24 mouse cellular contexts compared by ENCODE assay signal in the genomic region with DNA sequence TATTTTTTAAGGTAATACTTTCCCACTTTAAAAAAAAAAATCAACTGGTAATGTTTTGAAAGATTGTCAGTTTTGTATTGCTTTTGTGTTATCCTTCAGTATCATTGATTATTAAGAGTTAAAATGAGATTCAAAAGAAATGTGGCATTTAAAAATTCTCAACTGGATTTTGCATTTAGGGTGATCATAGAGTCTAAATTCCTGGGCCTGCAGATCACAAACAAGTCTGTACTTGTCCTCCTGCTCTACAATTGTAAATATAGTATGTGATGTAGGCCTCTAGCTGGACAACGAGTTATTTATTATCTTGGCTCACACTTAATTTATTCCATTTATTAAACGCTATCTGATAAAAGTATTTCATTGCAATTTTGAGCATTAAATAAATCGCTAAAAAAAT. TPM values are rescaled to one million over a fixed set of nuclear protein-coding genes. Genes with fewer than 3 reads are reported as not detected.
DNase-seq lines count a peak whose midpoint lies in the region; ATAC-seq and TF ChIP-seq lines count a peak whose summit lies in the region.
"Had no signal": no experiment of that assay in that cellular context is flagged by ENCODE, and none has a peak within 500 bp of the region (broad histone marks: within the 10 kb centered on the region; RNA-seq: fewer than 3 reads in every experiment).

No protein-coding gene starts in this region.

- peaks cover 15% of the 10 kb centered on the region for H3K4me1 ChIP-seq in hindbrain, embryonic 13.5 days (replicated peaks)
- peaks cover 31% of the 10 kb centered on the region for H3K4me1 ChIP-seq in hindbrain, embryonic 10.5 days (replicated peaks)
- no peaks in the 10 kb centered on the region for H3K4me1 ChIP-seq in cerebellum, adult 2 months (ENCODE audit: control insufficient read depth, insufficient read depth, low read length)

- 79% methylated on average over 3 of the region's 3 CpGs for WGBS in hindbrain, embryonic 13.5 days
- 91% methylated on average over 3 of the region's 3 CpGs for WGBS in hindbrain, embryonic 10.5 days
- 66% methylated on average over 3 of the region's 3 CpGs for WGBS in macrophage (ENCODE audit: missing documents)
- WGBS in cerebellum, adult 2 months = 45% methylated on average over 3 of the region's 3 CpGs

- H3K4me3 ChIP-seq in hindbrain, embryonic 13.5 days = no peak overlapping the region
- H3K4me3 ChIP-seq in hindbrain, embryonic 10.5 days = no peak overlapping the region
- H3K4me3 ChIP-seq in macrophage (ENCODE audit: inconsistent target) = peak overlapping the region; percentile 58; the same call in 1 of the 2 replicates
- H3K4me3 ChIP-seq in cerebellum, adult 2 months (replicated peaks; ENCODE audit: insufficient read depth, low read depth, low read length) = no peak overlapping the region
- H3K4me3 ChIP-seq: heart, adult 2 months had no signal

- no peak for DNase-seq in hindbrain, embryonic 10.5 days (ENCODE audit: low spot score)
- DNase-seq in 3T3-L1 (ENCODE audit: low read depth, low spot score) (peak; percentile 20), A20 (ENCODE audit: low read depth, low spot score) (peak; percentile 40)
- DNase-seq in cerebellum, adult 2 months = no peak
- no peak for DNase-seq in urinary bladder, postnatal 4 days (ENCODE audit: low spot score in 2 of 2)
- DNase-seq: adrenal gland, postnatal 36 days; cerebellum, adult 11-12 months; cerebellum, postnatal 36 days; gastrocnemius, postnatal 10 days; heart, adult 2 months; heart, postnatal 4 days; kidney, postnatal 4 days; layer of hippocampus, adult 9-11 months; left cerebral cortex, postnatal 4 days; liver; thymus, postnatal 25 days had no signal

- no peak for TF ChIP-seq CTCF in cerebellum, adult 2 months (IDR thresholded peaks at IDR 0.05; ENCODE audit: borderline replicate concordance, insufficient read depth, low read depth, low read length)

- H3K27me3 ChIP-seq in hindbrain, embryonic 13.5 days = no peaks in the 10 kb centered on the region
- no peaks in the 10 kb centered on the region for H3K27me3 ChIP-seq in hindbrain, embryonic 10.5 days (ENCODE audit: insufficient read depth, poor library complexity, severe bottlenecking)
- H3K27me3 ChIP-seq in cerebellum, adult 2 months (ENCODE audit: control insufficient read depth, insufficient read depth, low read length) = no peaks in the 10 kb centered on the region

- no peak overlapping the region for H3K27ac ChIP-seq in hindbrain, embryonic 13.5 days
- H3K27ac ChIP-seq in hindbrain, embryonic 10.5 days = no peak overlapping the region
- no peak overlapping the region for H3K27ac ChIP-seq in macrophage
- H3K27ac ChIP-seq in cerebellum, adult 2 months (ENCODE audit: insufficient read depth, low read length) = no peak overlapping the region
- H3K27ac ChIP-seq: embryonic facial prominence, embryonic 10.5 days; heart, adult 2 months; left cerebral cortex, adult 2 months had no signal

- H3K9me3 ChIP-seq in hindbrain, embryonic 13.5 days = no peaks in the 10 kb centered on the region
- no peaks in the 10 kb centered on the region for H3K9me3 ChIP-seq in hindbrain, embryonic 10.5 days
- H3K9me3 ChIP-seq: embryonic facial prominence, embryonic 10.5 days; G1E had no signal

- ATAC-seq in hindbrain, embryonic 13.5 days (ENCODE audit: low FRiP score) = no peak
- ATAC-seq: CD4-positive, CD25-positive, alpha-beta regulatory T cell, adult 4 months; intestine, embryonic 16.5 days; lung, postnatal 0 days had no signal

- H3K79me2 ChIP-seq in macrophage (ENCODE audit: inconsistent target) = peaks cover 80% of the 10 kb centered on the region

- TF ChIP-seq POLR2A in cerebellum, adult 2 months (IDR thresholded peaks at IDR 0.05; ENCODE audit: borderline replicate concordance, insufficient read depth, low read length) = no peak

- H3K36me3 ChIP-seq in hindbrain, embryonic 13.5 days = peaks cover 2% of the 10 kb centered on the region
- H3K36me3 ChIP-seq in hindbrain, embryonic 10.5 days = peaks cover 6% of the 10 kb centered on the region; the same call in 1 of the 2 replicates
- no peaks in the 10 kb centered on the region for H3K36me3 ChIP-seq in macrophage (ENCODE audit: inconsistent target)

- H3K9ac ChIP-seq in hindbrain, embryonic 13.5 days = no peak overlapping the region

- H3K4me2 ChIP-seq in hindbrain, embryonic 13.5 days = peak overlapping the region; percentile 59

RNA-seq across cellular contexts. Expression of a gene that starts 3.4 kb away (rescaled TPM):
- polyA plus RNA-seq in hindbrain, embryonic 13.5 days (2015; fragmentation: Nextera tagmentation; extraction: Ambion mirVana) = 16.6 and 17.2 TPM in 2 replicates
- polyA plus RNA-seq in hindbrain, embryonic 10.5 days (2016; fragmentation: Nextera tagmentation; extraction: Ambion mirVana) = 14.3 and 14.7 TPM in 2 replicates
- total RNA-seq in macrophage (2018; cell fraction: chromatin; rRNA removed) = 10 to 100 TPM; 13.6 to 88.1 (median 55.7) TPM
- total RNA-seq in macrophage (2018; cell fraction: cytosol; rRNA removed) = 10 to 100 TPM in 23 of 26 experiments, 1 to 10 TPM in 3; 7.9 to 20.3 (median 14.7) TPM
- 10 to 100 TPM; 12.7 to 78.4 (median 36.6) TPM for total RNA-seq in macrophage (2018; cell fraction: nucleus; rRNA removed)
- 9.5 to 10.6 TPM (median 10.1 TPM) in 3 replicates for polyA plus RNA-seq in macrophage (2018)
- polyA plus RNA-seq in cerebellum, adult 2 months (2012; rRNA removed) = 20.2 and 21.4 TPM in 2 replicates

RNA-seq across cellular contexts. Expression of a gene that starts 43.4 kb away (rescaled TPM):
- polyA plus RNA-seq in hindbrain, embryonic 13.5 days (2015; fragmentation: Nextera tagmentation; extraction: Ambion mirVana) = 38.9 and 43.2 TPM in 2 replicates
- 47.0 and 66.3 TPM in 2 replicates for polyA plus RNA-seq in hindbrain, embryonic 10.5 days (2016; fragmentation: Nextera tagmentation; extraction: Ambion mirVana)
- 10 to 100 TPM in 16 of 26 experiments, 1 to 10 TPM in 9, under 1 TPM in 1; 0.87 to 26.5 (median 12.6) TPM for total RNA-seq in macrophage (2018; cell fraction: chromatin; rRNA removed)
- 1 to 10 TPM in 15 of 26 experiments, under 1 TPM in 11; 0.19 to 3.1 (median 1.1) TPM for total RNA-seq in macrophage (2018; cell fraction: cytosol; rRNA removed)
- 10 to 100 TPM in 2 of 26 experiments, 1 to 10 TPM in 24; 1.1 to 13.3 (median 5.5) TPM for total RNA-seq in macrophage (2018; cell fraction: nucleus; rRNA removed)
- polyA plus RNA-seq in macrophage (2018) = 1.00 to 1.4 TPM (median 1.1 TPM) in 3 replicates
- 14.0 and 16.6 TPM in 2 replicates for polyA plus RNA-seq in cerebellum, adult 2 months (2012; rRNA removed)

Comparison
In these comparisons a context has a peak if more than half of its experiments do, and no peak if none do; other contexts are left out.
1. DNase-seq: peak in 3T3-L1 (single experiment) and A20 (single experiment); none in hindbrain, embryonic 10.5 days (single experiment), cerebellum, adult 2 months (0 of 2) and urinary bladder, postnatal 4 days (0 of 2).